10 mouse cellular contexts compared by ENCODE assay signal in the genomic region with DNA sequence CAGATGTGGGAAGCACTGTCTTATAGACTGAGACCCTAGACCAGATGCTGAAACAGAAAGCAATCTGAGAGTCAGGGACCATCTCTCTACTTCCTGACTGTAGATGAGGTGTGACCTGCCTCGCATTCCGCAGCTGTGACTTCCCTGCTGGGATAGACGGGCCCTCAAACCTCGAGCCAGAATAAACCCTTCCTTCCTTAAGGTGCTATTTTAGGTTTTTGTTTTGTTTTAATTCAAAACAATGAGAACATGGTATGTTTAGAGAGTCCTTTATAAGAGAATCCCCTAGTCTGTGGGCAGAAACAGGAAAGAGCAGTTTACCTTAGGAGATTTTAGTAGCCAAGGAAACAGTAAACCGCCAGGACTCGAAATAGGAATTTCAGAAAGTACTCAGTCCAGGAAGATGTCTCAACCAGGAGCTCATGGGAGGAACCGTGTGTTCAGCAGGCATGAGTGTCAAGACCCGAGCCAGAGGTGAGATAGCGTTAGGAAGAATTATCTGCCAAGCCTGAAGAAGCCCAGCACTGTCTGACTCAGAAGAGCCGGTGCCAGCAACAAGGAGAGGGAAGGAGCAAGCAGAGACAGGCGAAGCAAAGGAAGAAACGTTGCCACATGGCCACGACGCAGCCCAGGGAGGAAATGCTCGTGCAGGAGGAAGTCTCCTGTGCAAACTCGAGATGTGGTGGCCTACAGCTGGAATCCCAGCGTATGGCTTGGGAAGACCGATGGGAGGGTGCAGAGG. TPM values are rescaled to one million over a fixed set of nuclear protein-coding genes. Genes with fewer than 3 reads are reported as not detected.
DNase-seq lines count a peak whose midpoint lies in the region; ATAC-seq lines count a peak whose summit lies in the region.
"Had no signal": no experiment of that assay in that cellular context is flagged by ENCODE, and none has a peak within 500 bp of the region (broad histone marks: within the 10 kb centered on the region; RNA-seq: fewer than 3 reads in every experiment).

No protein-coding gene starts in this region.

- DNase-seq in kidney, adult 9 months = no peak
- DNase-seq in induced T-regulatory cell, adult 2 months (ENCODE audit: low read depth) = peak; percentile 64
- DNase-seq in mesoderm, embryonic 11.5 days (ENCODE audit: low read depth, low spot score) = peak; percentile 31
- DNase-seq in gastrocnemius, postnatal 4 days (ENCODE audit: low spot score in 2 of 2) = no peak
- no peak for DNase-seq in spleen, postnatal 36 days (ENCODE audit: low spot score in 2 of 2)

- H3K9me3 ChIP-seq in kidney, embryonic 16.5 days (ENCODE audit: low read length) = no peaks in the 10 kb centered on the region
- H3K9me3 ChIP-seq: embryonic facial prominence, embryonic 15.5 days; hindbrain, embryonic 12.5 days; limb, embryonic 13.5 days had no signal

- WGBS in kidney, embryonic 16.5 days = 46% methylated on average over 18 of the region's 18 CpGs

- H3K27me3 ChIP-seq in kidney, embryonic 16.5 days (ENCODE audit: insufficient read depth, low read length) = no peaks in the 10 kb centered on the region
- H3K27me3 ChIP-seq: embryonic facial prominence, embryonic 15.5 days; hindbrain, embryonic 12.5 days; limb, embryonic 13.5 days had no signal

- ATAC-seq in kidney, embryonic 16.5 days (ENCODE audit: low FRiP score, low TSS enrichment) = peak; percentile 47; the same call in 1 of the 2 replicates
- ATAC-seq in activated CD4-positive, CD25-positive, alpha-beta regulatory T cell, adult 4 months = peak; percentile 67

- H3K4me3 ChIP-seq in kidney, embryonic 16.5 days (ENCODE audit: low read length) = no peak overlapping the region
- H3K4me3 ChIP-seq: embryonic facial prominence, embryonic 15.5 days; hindbrain, embryonic 12.5 days; limb, embryonic 13.5 days had no signal

- no peaks in the 10 kb centered on the region for H3K36me3 ChIP-seq in kidney, embryonic 16.5 days (ENCODE audit: insufficient read depth, low read length)
- H3K36me3 ChIP-seq: embryonic facial prominence, embryonic 15.5 days; hindbrain, embryonic 12.5 days; limb, embryonic 13.5 days had no signal

- 0 out of 2 replicates have a peak overlapping the region, but pooled peaks have one; percentile 20 for H3K27ac ChIP-seq in kidney, embryonic 16.5 days (ENCODE audit: low read length)
- H3K27ac ChIP-seq: embryonic facial prominence, embryonic 15.5 days; hindbrain, embryonic 12.5 days; limb, embryonic 13.5 days had no signal

- 0 out of 2 replicates have a peak, but pooled peaks cover 5% of the 10 kb centered on the region for H3K4me1 ChIP-seq in kidney, embryonic 16.5 days (ENCODE audit: insufficient read depth, low read length)
- H3K4me1 ChIP-seq: embryonic facial prominence, embryonic 15.5 days; hindbrain, embryonic 12.5 days had no signal

- no peak overlapping the region for H3K4me2 ChIP-seq in kidney, embryonic 16.5 days (replicated peaks; ENCODE audit: low read depth, low read length)
- H3K4me2 ChIP-seq: embryonic facial prominence, embryonic 15.5 days; hindbrain, embryonic 12.5 days; limb, embryonic 13.5 days had no signal

- no peak overlapping the region for H3K9ac ChIP-seq in kidney, embryonic 16.5 days (replicated peaks; ENCODE audit: low read length)
- H3K9ac ChIP-seq: embryonic facial prominence, embryonic 15.5 days; hindbrain, embryonic 12.5 days; limb, embryonic 13.5 days had no signal

RNA-seq across cellular contexts. Expression of a gene that starts 24.8 kb away (rescaled TPM):
- polyA plus RNA-seq in kidney, embryonic 16.5 days (2015; fragmentation: Nextera tagmentation; extraction: Ambion mirVana) = not detected in 2 replicates
- polyA plus RNA-seq in activated CD4-positive, CD25-positive, alpha-beta regulatory T cell, adult 4 months (2017; shearing (Covaris generic)) = not detected
- total RNA-seq in gastrocnemius, postnatal 4 days (2021) = not detected
- polyA plus RNA-seq: hindbrain, embryonic 12.5 days; limb, embryonic 13.5 days had no signal

RNA-seq across cellular contexts. Expression of a gene that starts 27.6 kb away (rescaled TPM):
- polyA plus RNA-seq in kidney, embryonic 16.5 days (2015; fragmentation: Nextera tagmentation; extraction: Ambion mirVana) = 1.1 and 1.7 TPM in 2 replicates
- under 1 TPM in 1 of 2 experiments, not detected in 1; 0.81 TPM for polyA plus RNA-seq in activated CD4-positive, CD25-positive, alpha-beta regulatory T cell, adult 4 months (2017; shearing (Covaris generic))
- total RNA-seq in gastrocnemius, postnatal 4 days (2021) = not detected
- polyA plus RNA-seq: hindbrain, embryonic 12.5 days had no signal

RNA-seq across cellular contexts. Expression of a gene that starts 43.4 kb away (rescaled TPM):
- 28.0 and 28.2 TPM in 2 replicates for polyA plus RNA-seq in kidney, embryonic 16.5 days (2015; fragmentation: Nextera tagmentation; extraction: Ambion mirVana)
- 10 to 100 TPM; 37.1 to 42.3 TPM for polyA plus RNA-seq in activated CD4-positive, CD25-positive, alpha-beta regulatory T cell, adult 4 months (2017; shearing (Covaris generic))
- total RNA-seq in gastrocnemius, postnatal 4 days (2021) = 10 to 100 TPM; 37.1 to 41.4 TPM

Comparison
In these comparisons a context has a peak if more than half of its experiments do, and no peak if none do; other contexts are left out.
1. DNase-seq: peak in induced T-regulatory cell, adult 2 months (single experiment) and mesoderm, embryonic 11.5 days (single experiment); none in kidney, adult 9 months (single experiment), gastrocnemius, postnatal 4 days (0 of 2) and spleen, postnatal 36 days (0 of 2).